Mouse (Mus musculus) thymus, adult 2 months (tissue): ENCODE data around the gene Rasa4. TPM values are rescaled to one million over a fixed set of nuclear protein-coding genes. Genes with fewer than 3 reads are reported as not detected.
"Not testable (repeated sequence)": the region's sequence is repeated elsewhere in the genome, so short reads cannot be mapped to it uniquely, and the experiment has no call there.

Experiments used
- DNase-seq: peaks from one replicate; pipeline ENCODE4 v3.0.0; 2021
- H3K27ac ChIP-seq: fragments of 200-500 bp; 2 replicates; pipeline ENCODE4 v1.5.1; 2012; ENCODE audit warnings: low read length, control low read depth; ENCODE audit not compliant: control insufficient read depth, insufficient read depth
- H3K27me3 ChIP-seq: fragments of 200-500 bp; 2 replicates; pipeline ENCODE4 v1.6.1; 2012; ENCODE audit warnings: mild to moderate bottlenecking, low read length, moderate library complexity, mixed read lengths; ENCODE audit not compliant: control insufficient read depth, insufficient read depth
- H3K36me3 ChIP-seq: fragments of 200-500 bp; 2 replicates; pipeline ENCODE4 v1.6.1; 2012; ENCODE audit warnings: mild to moderate bottlenecking, low read length, moderate library complexity; ENCODE audit not compliant: control insufficient read depth, insufficient read depth
- H3K4me1 ChIP-seq: fragments of 200-500 bp; replicated peaks from 2 replicates; pipeline ENCODE4 v1.6.1; 2012; ENCODE audit warnings: low read length; ENCODE audit not compliant: control insufficient read depth, insufficient read depth
- H3K4me3 ChIP-seq: fragments of 200-500 bp; 2 replicates; pipeline ENCODE4 v1.5.1; 2012; ENCODE audit warnings: mild to moderate bottlenecking, low read length, control low read depth, moderate library complexity; ENCODE audit not compliant: control insufficient read depth, insufficient read depth
- CTCF ChIP-seq: fragments of 200-500 bp; IDR thresholded peaks from 2 replicates; pipeline ENCODE4 v1.5.1; 2012; ENCODE audit warnings: mild to moderate bottlenecking, control low read depth, low read length, moderate library complexity, borderline replicate concordance; ENCODE audit not compliant: control insufficient read depth, poor library complexity, insufficient read depth; ENCODE audit errors: extremely low read depth
- POLR2A ChIP-seq: fragments of 200-500 bp; IDR thresholded peaks from 2 replicates; pipeline ENCODE4 v1.6.1; 2012; ENCODE audit warnings: mild to moderate bottlenecking, low read length, control low read depth, moderate library complexity; ENCODE audit not compliant: control insufficient read depth, poor library complexity, insufficient read depth; ENCODE audit errors: extremely low read depth
- WGBS: fragments of 180-500 bp; shearing (Covaris S2); methylation state at CpG from one replicate; pipeline ENCODE4 v1.1.7; 2018; 5-methylcytosine and 5-hydroxymethylcytosine counted together
- polyA plus RNA-seq: library from polyadenylated mRNA; depleted of rRNA; stranded (reverse); fragments of >200 nt; gene quantifications from 2 replicates; pipeline ENCODE4 v1.2.3, GENCODE M21; 2012

The Rasa4 gene
- polyA plus RNA-seq, 1 experiment: 37.5 TPM

- no peak overlapping the region for H3K4me3 ChIP-seq
- no peaks in the 10 kb centered on the region for H3K27me3 ChIP-seq
- no peak overlapping the region for H3K27ac ChIP-seq
- 95% methylated on average over 6 of the region's 6 CpGs for WGBS
- DNase-seq: no peak
- peaks cover 34% of the 10 kb centered on the region for H3K4me1 ChIP-seq
- H3K36me3 ChIP-seq: peaks cover 22% of the 10 kb centered on the region
- TF ChIP-seq CTCF (peak; percentile 25; the same call in 1 of the 2 replicates), POLR2A (no peak)
Observed at GRCm38 (mm10) chr5:136143161-136143755, 59.5 kb downstream of the Rasa4 start.

GRCm38 (mm10) chr5:136144606-136145430 lies 61.1 kb downstream of the Rasa4 start:
- TF ChIP-seq POLR2A (no peak), CTCF (no peak)
- no peak for DNase-seq
- no peak overlapping the region for H3K27ac ChIP-seq
- H3K4me1 ChIP-seq: peaks cover 50% of the 10 kb centered on the region
- WGBS: 74% methylated on average over 12 of the region's 12 CpGs
- H3K27me3 ChIP-seq: no peaks in the 10 kb centered on the region
- H3K36me3 ChIP-seq: peaks cover 16% of the 10 kb centered on the region
- H3K4me3 ChIP-seq: no peak overlapping the region

GRCm38 (mm10) chr5:136146936-136147335 lies 63.2 kb downstream of the Rasa4 start:
- DNase-seq: peak; percentile 79
- Histone ChIP-seq H3K27ac (peak overlapping the region; percentile 76), H3K27me3 (no peaks in the 10 kb centered on the region), H3K4me3 (no peak overlapping the region), H3K36me3 (no peaks in the 10 kb centered on the region), H3K4me1 (peaks cover 51% of the 10 kb centered on the region)
- WGBS: 86% methylated on average over 1 of the region's 1 CpGs
- no peak for TF ChIP-seq CTCF
- no peak for TF ChIP-seq POLR2A

GRCm38 (mm10) chr5:136147704-136148103 lies 64.0 kb downstream of the Rasa4 start:
- Histone ChIP-seq H3K27ac (peak overlapping the region; percentile 76), H3K4me1 (peaks cover 51% of the 10 kb centered on the region), H3K36me3 (no peaks in the 10 kb centered on the region), H3K27me3 (no peaks in the 10 kb centered on the region), H3K4me3 (no peak overlapping the region)
- TF ChIP-seq POLR2A (no peak), CTCF (0 out of 2 replicates have a peak, but pooled peaks have one; percentile 30)
- WGBS: 66% methylated on average over 8 of the region's 8 CpGs
- no peak for DNase-seq

GRCm38 (mm10) chr5:136149134-136149576 lies 65.4 kb downstream of the Rasa4 start:
- H3K27me3 ChIP-seq, H3K4me3 ChIP-seq, H3K36me3 ChIP-seq: not testable (repeated sequence)
- peak; percentile 61 for DNase-seq
- 2% methylated on average over 5 of the region's 5 CpGs for WGBS
- Histone ChIP-seq H3K27ac (peak overlapping the region; percentile 76), H3K4me1 (peaks cover 47% of the 10 kb centered on the region)

GRCm38 (mm10) chr5:136152365-136152764 lies 68.6 kb downstream of the Rasa4 start:
- Histone ChIP-seq H3K27ac (no peak overlapping the region), H3K36me3 (no peaks in the 10 kb centered on the region), H3K27me3 (no peaks in the 10 kb centered on the region), H3K4me1 (peaks cover 28% of the 10 kb centered on the region), H3K4me3 (no peak overlapping the region)
- 90% methylated on average over 8 of the region's 8 CpGs for WGBS
- TF ChIP-seq CTCF: no peak
- no peak for TF ChIP-seq POLR2A
- DNase-seq: no peak
